Mouse (Mus musculus) kidney, adult 2 months (tissue): Measurements from ENCODE around the gene Stim2. TPM values are rescaled to one million over a fixed set of nuclear protein-coding genes. Genes with fewer than 3 reads are reported as not detected.
A peak's percentile ranks its signal among the peaks of the same experiment; 100 is the strongest.

Source experiments
- DNase-seq: peaks from one replicate; pipeline ENCODE4 v3.0.0; 2021
- H3K27ac ChIP-seq: fragments of 200-500 bp; 2 replicates; pipeline ENCODE4 v1.5.1; 2012; ENCODE audit warnings: low read depth, low read length, control low read depth, inconsistent platforms; ENCODE audit not compliant: insufficient read depth
- H3K27me3 ChIP-seq: fragments of 200-500 bp; replicated peaks from 2 replicates; pipeline ENCODE4 v1.6.1; 2012; ENCODE audit warnings: mild to moderate bottlenecking, moderate library complexity, low read length, inconsistent platforms; ENCODE audit not compliant: control insufficient read depth, insufficient read depth
- H3K36me3 ChIP-seq: fragments of 200-500 bp; 2 replicates; pipeline ENCODE4 v1.6.1; 2012; ENCODE audit warnings: mild to moderate bottlenecking, moderate library complexity, low read length, inconsistent platforms; ENCODE audit not compliant: control insufficient read depth, insufficient read depth
- H3K4me1 ChIP-seq: fragments of 200-500 bp; 2 replicates; pipeline ENCODE4 v1.6.1; 2011; ENCODE audit warnings: low read length; ENCODE audit not compliant: control insufficient read depth, insufficient read depth
- H3K4me3 ChIP-seq: fragments of 200-500 bp; 2 replicates; pipeline ENCODE4 v1.5.1; 2011; ENCODE audit warnings: mild to moderate bottlenecking, low read depth, low read length, control low read depth; ENCODE audit not compliant: insufficient read depth
- CTCF ChIP-seq: fragments of 200-500 bp; conservative IDR thresholded peaks from 2 replicates; pipeline ENCODE4 v1.5.1; 2011; ENCODE audit warnings: low read depth, mild to moderate bottlenecking, control low read depth, low read length, moderate library complexity, mixed read lengths; ENCODE audit not compliant: insufficient read depth, insufficient read length
- POLR2A ChIP-seq: fragments of 200-500 bp; IDR thresholded peaks from one replicate; pipeline ENCODE4 v1.6.1; 2011; ENCODE audit warnings: low read depth, low read length, control low read depth
- WGBS: fragments of 180-500 bp; shearing (Covaris S2); methylation state at CpG from one replicate; pipeline ENCODE4 v1.1.7; 2018; 5-methylcytosine and 5-hydroxymethylcytosine counted together
- polyA plus RNA-seq: library from polyadenylated mRNA; depleted of rRNA; stranded (reverse); fragments of >200 nt; gene quantifications from 2 replicates; pipeline ENCODE4 v1.2.3, GENCODE M21; 2012

Gene Stim2
- polyA plus RNA-seq, 1 experiment: 10.3 TPM

DNA sequence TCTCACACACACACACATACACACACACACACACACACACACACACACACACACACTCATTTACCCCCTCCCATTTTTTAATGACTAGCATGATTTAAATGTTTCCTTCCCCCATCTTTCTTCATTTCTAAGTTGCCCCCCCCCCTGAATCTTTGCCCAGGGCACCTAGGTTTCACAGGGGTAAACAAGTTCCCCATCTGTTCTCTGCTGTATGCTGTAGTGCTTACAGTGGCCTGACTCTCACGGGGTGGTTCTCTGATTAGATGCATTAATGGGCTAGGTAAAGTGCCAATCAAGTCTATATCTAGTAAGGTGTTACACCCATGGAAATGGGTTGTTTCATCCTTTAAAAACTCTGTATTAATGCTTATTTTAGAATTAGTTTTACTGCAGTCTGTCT, 103.7 kb downstream of the Stim2 start:
- 73% methylated on average over 1 of the region's 1 CpGs for WGBS
- Histone ChIP-seq H3K27ac (no peak overlapping the region), H3K4me1 (no peaks in the 10 kb centered on the region), H3K36me3 (no peaks in the 10 kb centered on the region; the same call in 1 of the 2 replicates), H3K27me3 (no peaks in the 10 kb centered on the region), H3K4me3 (no peak overlapping the region)
- TF ChIP-seq POLR2A: no peak
- no peak for TF ChIP-seq CTCF
- no peak for DNase-seq

DNA sequence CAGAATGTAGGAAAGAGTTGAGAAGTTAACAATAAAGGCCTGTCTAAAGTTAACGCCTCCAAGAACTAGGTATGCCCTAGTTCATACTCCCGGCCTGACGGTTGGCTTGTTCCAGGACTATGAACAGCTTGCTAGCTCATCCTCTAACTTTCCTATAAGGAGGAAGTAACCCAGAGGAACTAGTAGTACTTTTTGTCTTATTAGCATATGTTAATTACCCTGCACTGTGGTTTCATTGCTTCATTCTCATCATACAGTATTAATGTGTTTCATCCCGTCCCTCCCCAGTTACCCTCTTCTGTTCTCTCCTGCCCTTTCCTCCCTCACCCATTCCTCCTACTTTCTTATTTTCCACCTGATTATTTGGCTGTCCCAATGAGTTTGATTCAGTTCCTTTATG, 108.4 kb downstream of the Stim2 start:
- no peaks in the 10 kb centered on the region for H3K4me1 ChIP-seq
- 85% methylated on average over 4 of the region's 4 CpGs for WGBS
- no peaks in the 10 kb centered on the region for H3K27me3 ChIP-seq
- peaks cover 1% of the 10 kb centered on the region for H3K36me3 ChIP-seq
- TF ChIP-seq CTCF (no peak), POLR2A (no peak)
- DNase-seq: no peak
- H3K27ac ChIP-seq: no peak overlapping the region
- no peak overlapping the region for H3K4me3 ChIP-seq

DNA sequence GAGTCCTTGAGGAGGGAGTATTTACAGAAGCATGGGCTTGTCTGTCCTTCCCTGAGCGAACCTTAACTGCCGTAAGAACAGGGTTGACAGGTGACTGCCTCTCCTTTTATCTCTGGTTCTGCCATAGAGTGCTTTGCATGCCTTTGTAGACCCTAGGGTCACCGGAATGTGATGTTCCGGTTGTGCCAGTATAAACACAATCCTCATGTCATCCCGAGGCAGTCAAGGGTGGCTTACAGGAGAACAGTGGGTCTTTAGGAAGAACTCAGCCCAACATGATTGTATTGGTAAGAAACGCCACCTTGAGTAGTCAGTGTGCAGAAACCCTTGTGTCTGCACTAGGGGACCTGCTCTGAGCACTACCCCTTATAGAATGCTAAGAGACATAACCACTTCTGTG, 108.8 kb downstream of the Stim2 start:
- 56% methylated on average over 6 of the region's 6 CpGs for WGBS
- no peaks in the 10 kb centered on the region for H3K4me1 ChIP-seq
- H3K27ac ChIP-seq: no peak overlapping the region
- TF ChIP-seq POLR2A (no peak), CTCF (no peak)
- H3K27me3 ChIP-seq: no peaks in the 10 kb centered on the region
- no peak overlapping the region for H3K4me3 ChIP-seq
- peaks cover 1% of the 10 kb centered on the region for H3K36me3 ChIP-seq
- no peak for DNase-seq

DNA sequence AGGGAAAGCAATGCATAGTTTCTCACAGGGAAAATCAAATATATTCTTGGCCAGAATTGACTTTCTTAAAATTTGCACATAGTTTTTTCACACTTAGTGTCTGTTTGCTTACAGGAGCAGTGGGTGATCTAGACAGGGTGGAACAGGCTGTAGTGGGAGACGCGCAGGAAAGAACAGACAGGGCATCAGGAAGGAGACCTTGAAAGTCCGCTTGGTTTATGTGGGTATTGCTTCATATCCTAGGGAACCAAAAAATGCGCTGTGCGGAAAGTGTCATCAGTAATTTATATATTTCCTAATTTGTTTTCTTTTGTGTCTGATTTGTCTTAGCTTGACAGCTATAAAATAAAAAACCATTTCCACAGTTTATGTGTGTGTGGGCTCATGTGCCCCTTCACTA, 110.8 kb downstream of the Stim2 start:
- Histone ChIP-seq H3K36me3 (peaks cover 1% of the 10 kb centered on the region), H3K4me1 (no peaks in the 10 kb centered on the region), H3K4me3 (no peak overlapping the region), H3K27ac (no peak overlapping the region), H3K27me3 (no peaks in the 10 kb centered on the region)
- TF ChIP-seq POLR2A (no peak), CTCF (no peak)
- no peak for DNase-seq
- WGBS: 84% methylated on average over 5 of the region's 5 CpGs

DNA sequence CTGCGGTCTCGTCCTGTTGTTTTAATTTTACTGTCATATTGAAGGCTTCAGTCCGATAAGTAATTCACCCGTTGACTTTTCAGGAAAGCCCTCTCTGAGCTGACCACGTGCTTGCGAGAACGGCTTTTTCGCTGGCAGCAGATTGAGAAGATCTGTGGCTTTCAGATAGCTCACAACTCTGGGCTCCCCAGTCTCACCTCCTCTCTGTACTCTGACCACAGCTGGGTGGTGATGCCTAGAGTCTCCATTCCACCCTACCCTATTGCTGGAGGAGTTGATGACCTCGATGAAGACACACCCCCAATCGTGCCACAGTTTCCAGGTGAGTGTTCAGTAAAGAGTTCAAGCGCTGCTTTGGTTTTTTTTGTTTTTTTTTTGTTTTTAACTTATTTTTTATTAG, 112.5 kb downstream of the Stim2 start:
- H3K4me3 ChIP-seq: no peak overlapping the region
- WGBS: 88% methylated on average over 11 of the region's 11 CpGs
- no peak for TF ChIP-seq CTCF
- TF ChIP-seq POLR2A: no peak
- peaks cover 1% of the 10 kb centered on the region for H3K36me3 ChIP-seq
- no peak overlapping the region for H3K27ac ChIP-seq
- no peaks in the 10 kb centered on the region for H3K27me3 ChIP-seq
- no peak for DNase-seq
- H3K4me1 ChIP-seq: no peaks in the 10 kb centered on the region

DNA sequence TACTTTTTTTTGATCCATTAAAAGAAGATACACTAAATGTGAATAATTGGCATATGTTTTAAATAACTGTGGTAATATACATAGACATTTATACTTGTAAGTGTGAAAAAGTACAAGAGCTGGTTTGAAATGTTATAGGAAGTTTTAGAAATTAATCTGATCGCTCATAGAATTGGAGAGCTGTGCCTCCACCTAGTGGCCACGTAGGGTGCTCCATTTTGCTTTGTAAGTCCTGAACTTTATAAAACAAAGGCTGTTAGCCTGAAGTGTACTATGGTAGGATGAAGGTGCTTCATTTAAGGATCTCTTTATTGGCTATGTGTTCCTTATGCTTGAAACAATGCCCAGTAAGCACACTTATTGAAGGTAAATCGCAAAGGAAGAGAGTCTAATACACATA, 115.0 kb downstream of the Stim2 start:
- H3K36me3 ChIP-seq: peaks cover 3% of the 10 kb centered on the region
- H3K4me1 ChIP-seq: no peaks in the 10 kb centered on the region
- 20% methylated on average over 3 of the region's 3 CpGs for WGBS
- no peak overlapping the region for H3K27ac ChIP-seq
- peak; percentile 69 for TF ChIP-seq CTCF
- TF ChIP-seq POLR2A: no peak
- no peaks in the 10 kb centered on the region for H3K27me3 ChIP-seq
- no peak overlapping the region for H3K4me3 ChIP-seq
- peak; percentile 71 for DNase-seq

DNA sequence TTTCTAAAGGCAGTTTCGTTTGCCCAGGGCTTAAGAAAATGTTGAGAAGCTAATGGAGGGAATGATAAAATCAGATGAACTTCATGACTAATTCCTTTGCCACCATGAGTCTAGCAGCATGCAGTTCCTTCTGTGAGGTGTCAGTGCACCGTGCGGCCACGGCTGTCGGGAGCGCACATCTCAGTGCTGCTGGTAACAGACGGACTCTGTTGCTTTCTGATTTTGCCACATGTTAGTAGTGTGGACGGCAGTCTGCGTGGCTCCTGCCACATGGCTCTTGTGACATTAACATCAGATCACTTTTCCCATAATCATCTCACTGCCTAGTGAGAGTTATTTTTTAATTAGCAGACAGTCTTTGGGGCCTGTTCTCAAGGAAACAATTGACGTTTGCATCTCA, 118.2 kb downstream of the Stim2 start:
- Histone ChIP-seq H3K36me3 (peaks cover 2% of the 10 kb centered on the region), H3K27me3 (no peaks in the 10 kb centered on the region), H3K4me3 (no peak overlapping the region), H3K27ac (no peak overlapping the region), H3K4me1 (no peaks in the 10 kb centered on the region)
- TF ChIP-seq CTCF (no peak), POLR2A (no peak)
- WGBS: 92% methylated on average over 10 of the region's 10 CpGs
- no peak for DNase-seq
